15 mouse cellular contexts compared by ENCODE assay signal in genomic region chr15:25365503-25365902, GRCm38 (mm10). TPM values are rescaled to one million over a fixed set of nuclear protein-coding genes. Genes with fewer than 3 reads are reported as not detected.
DNase-seq lines count a peak whose midpoint lies in the region; ATAC-seq and TF ChIP-seq lines count a peak whose summit lies in the region.
"Had no signal": no experiment of that assay in that cellular context is flagged by ENCODE, and none has a peak within 500 bp of the region (broad histone marks: within the 10 kb centered on the region; RNA-seq: fewer than 3 reads in every experiment).

No protein-coding gene starts in this region.

- 24% methylated on average over 5 of the region's 5 CpGs for WGBS in embryonic facial prominence, embryonic 11.5 days
- 28% methylated on average over 5 of the region's 5 CpGs for WGBS in embryonic facial prominence, embryonic 10.5 days
- 17% methylated on average over 5 of the region's 5 CpGs for WGBS in forebrain, embryonic 11.5 days
- 18% methylated on average over 5 of the region's 5 CpGs for WGBS in hindbrain, embryonic 15.5 days
- 20% methylated on average over 5 of the region's 5 CpGs for WGBS in neural tube, embryonic 11.5 days
- 55% methylated on average over 5 of the region's 5 CpGs for WGBS in lung, adult 2 months
- 55% methylated on average over 5 of the region's 5 CpGs for WGBS in intestine, embryonic 15.5 days

- H3K9ac ChIP-seq in embryonic facial prominence, embryonic 11.5 days (replicated peaks; ENCODE audit: low read length), result peak overlapping the region; percentile 18; the same call in 1 of the 2 replicates
- peak overlapping the region; percentile 66; the same call in 1 of the 2 replicates for H3K9ac ChIP-seq in forebrain, embryonic 11.5 days (ENCODE audit: low read length)
- H3K9ac ChIP-seq in hindbrain, embryonic 15.5 days, result no peak overlapping the region
- H3K9ac ChIP-seq in neural tube, embryonic 11.5 days (ENCODE audit: low read length), result no peak overlapping the region
- H3K9ac ChIP-seq in intestine, embryonic 15.5 days, result no peak overlapping the region

- H3K4me2 ChIP-seq in embryonic facial prominence, embryonic 11.5 days (ENCODE audit: low read depth, low read length), result no peak overlapping the region
- no peak overlapping the region for H3K4me2 ChIP-seq in forebrain, embryonic 11.5 days (ENCODE audit: low read depth, low read length, severe bottlenecking)
- peak overlapping the region; percentile 48; the same call in 1 of the 2 replicates for H3K4me2 ChIP-seq in hindbrain, embryonic 15.5 days
- H3K4me2 ChIP-seq in neural tube, embryonic 11.5 days (ENCODE audit: low read depth), result peak overlapping the region; percentile 4; the same call in 1 of the 2 replicates
- H3K4me2 ChIP-seq in intestine, embryonic 15.5 days (replicated peaks), result no peak overlapping the region

- no peak overlapping the region for H3K27ac ChIP-seq in embryonic facial prominence, embryonic 11.5 days (replicated peaks; ENCODE audit: low read depth, low read length)
- H3K27ac ChIP-seq in embryonic facial prominence, embryonic 10.5 days (replicated peaks), result no peak overlapping the region
- no peak overlapping the region for H3K27ac ChIP-seq in forebrain, embryonic 11.5 days (ENCODE audit: low read depth, low read length)
- peak overlapping the region; percentile 35; the same call in 1 of the 2 replicates for H3K27ac ChIP-seq in hindbrain, embryonic 15.5 days (replicated peaks)
- no peak overlapping the region for H3K27ac ChIP-seq in neural tube, embryonic 11.5 days (ENCODE audit: low read depth, low read length)
- no peak overlapping the region for H3K27ac ChIP-seq in intestine, embryonic 15.5 days
- H3K27ac ChIP-seq: liver, embryonic 12.5 days had no signal

- H3K4me3 ChIP-seq in embryonic facial prominence, embryonic 11.5 days (ENCODE audit: low read depth, low read length), result no peak overlapping the region
- H3K4me3 ChIP-seq in embryonic facial prominence, embryonic 10.5 days, result no peak overlapping the region
- H3K4me3 ChIP-seq in forebrain, embryonic 11.5 days (ENCODE audit: low read depth, low read length), result no peak overlapping the region
- H3K4me3 ChIP-seq in hindbrain, embryonic 15.5 days, result no peak overlapping the region
- H3K4me3 ChIP-seq in neural tube, embryonic 11.5 days (ENCODE audit: low read depth, low read length), result no peak overlapping the region
- H3K4me3 ChIP-seq in lung, adult 2 months (replicated peaks; ENCODE audit: extremely low read depth, low read depth, low read length), result no peak overlapping the region
- no peak overlapping the region for H3K4me3 ChIP-seq in intestine, embryonic 15.5 days (replicated peaks)
- H3K4me3 ChIP-seq: erythroblast, embryonic 14.5 days had no signal

- no peak for ATAC-seq in embryonic facial prominence, embryonic 11.5 days (replicated peaks; ENCODE audit: insufficient number of reproducible peaks, low FRiP score, low TSS enrichment, low read depth)
- ATAC-seq in forebrain, embryonic 11.5 days (replicated peaks; ENCODE audit: low FRiP score), result no peak
- no peak for ATAC-seq in hindbrain, embryonic 15.5 days (ENCODE audit: low FRiP score, low read depth)
- no peak for ATAC-seq in neural tube, embryonic 11.5 days (ENCODE audit: insufficient read depth, low FRiP score, low TSS enrichment)
- ATAC-seq in intestine, embryonic 15.5 days, result no peak
- ATAC-seq: liver, embryonic 12.5 days had no signal

- DNase-seq in embryonic facial prominence, embryonic 11.5 days (ENCODE audit: low spot score), result no peak
- DNase-seq in embryonic facial prominence, embryonic 10.5 days (ENCODE audit: low spot score), result no peak
- DNase-seq in forebrain, embryonic 11.5 days (ENCODE audit: low spot score), result no peak
- no peak for DNase-seq in neural tube, embryonic 11.5 days (ENCODE audit: low spot score)
- DNase-seq in lung, adult 2 months, result no peak
- no peak for DNase-seq in frontal cortex, postnatal 25 days (ENCODE audit: low spot score in 2 of 2)
- DNase-seq: adrenal gland, postnatal 36 days; cerebellum, postnatal 10 days; heart, adult 11 months; kidney, postnatal 10 days; lung, postnatal 36 days had no signal

- TF ChIP-seq POLR2A in lung, adult 2 months (IDR thresholded peaks at IDR 0.05; ENCODE audit: borderline replicate concordance, extremely low read depth, low read depth, low read length), result no peak

- H3K27me3 ChIP-seq in embryonic facial prominence, embryonic 11.5 days (ENCODE audit: control insufficient read depth, insufficient read depth, low read length), result no peaks in the 10 kb centered on the region
- H3K27me3 ChIP-seq in embryonic facial prominence, embryonic 10.5 days (replicated peaks; ENCODE audit: low read depth, poor library complexity, severe bottlenecking), result no peaks in the 10 kb centered on the region
- H3K27me3 ChIP-seq in forebrain, embryonic 11.5 days (ENCODE audit: control insufficient read depth, insufficient read depth, low read length), result no peaks in the 10 kb centered on the region
- H3K27me3 ChIP-seq in hindbrain, embryonic 15.5 days, result no peaks in the 10 kb centered on the region
- no peaks in the 10 kb centered on the region for H3K27me3 ChIP-seq in neural tube, embryonic 11.5 days (ENCODE audit: control insufficient read depth, insufficient read depth, low read length)
- no peaks in the 10 kb centered on the region for H3K27me3 ChIP-seq in intestine, embryonic 15.5 days (replicated peaks)

- no peaks in the 10 kb centered on the region for H3K36me3 ChIP-seq in embryonic facial prominence, embryonic 11.5 days (replicated peaks; ENCODE audit: control insufficient read depth, insufficient read depth, low read depth, low read length)
- H3K36me3 ChIP-seq in embryonic facial prominence, embryonic 10.5 days (replicated peaks), result peaks cover 27% of the 10 kb centered on the region
- no peaks in the 10 kb centered on the region; the same call in 1 of the 2 replicates for H3K36me3 ChIP-seq in forebrain, embryonic 11.5 days (ENCODE audit: control insufficient read depth, insufficient read depth, low read length)
- H3K36me3 ChIP-seq in hindbrain, embryonic 15.5 days, result peaks cover 6% of the 10 kb centered on the region; the same call in 1 of the 2 replicates
- H3K36me3 ChIP-seq in neural tube, embryonic 11.5 days (ENCODE audit: control insufficient read depth, insufficient read depth, low read length), result peaks cover 2% of the 10 kb centered on the region; the same call in 1 of the 2 replicates
- no peaks in the 10 kb centered on the region for H3K36me3 ChIP-seq in intestine, embryonic 15.5 days
- H3K36me3 ChIP-seq: liver, embryonic 12.5 days had no signal

- H3K4me1 ChIP-seq in embryonic facial prominence, embryonic 11.5 days (ENCODE audit: control insufficient read depth, insufficient read depth, low read length), result peaks cover 2% of the 10 kb centered on the region; the same call in 1 of the 2 replicates
- peaks cover 25% of the 10 kb centered on the region for H3K4me1 ChIP-seq in embryonic facial prominence, embryonic 10.5 days
- peaks cover 20% of the 10 kb centered on the region for H3K4me1 ChIP-seq in forebrain, embryonic 11.5 days (replicated peaks; ENCODE audit: control insufficient read depth, insufficient read depth, low read length)
- H3K4me1 ChIP-seq in hindbrain, embryonic 15.5 days (replicated peaks), result peaks cover 67% of the 10 kb centered on the region
- peaks cover 23% of the 10 kb centered on the region for H3K4me1 ChIP-seq in neural tube, embryonic 11.5 days (ENCODE audit: control insufficient read depth, insufficient read depth, low read length)
- H3K4me1 ChIP-seq in lung, adult 2 months (ENCODE audit: control insufficient read depth, insufficient read depth, low read length), result no peaks in the 10 kb centered on the region
- H3K4me1 ChIP-seq in intestine, embryonic 15.5 days (replicated peaks), result 0 out of 2 replicates have a peak, but pooled peaks cover 5% of the 10 kb centered on the region
- H3K4me1 ChIP-seq: liver, embryonic 12.5 days had no signal

- H3K9me3 ChIP-seq in embryonic facial prominence, embryonic 11.5 days (replicated peaks; ENCODE audit: control insufficient read depth, low read length), result no peaks in the 10 kb centered on the region
- no peaks in the 10 kb centered on the region for H3K9me3 ChIP-seq in embryonic facial prominence, embryonic 10.5 days
- H3K9me3 ChIP-seq in forebrain, embryonic 11.5 days (ENCODE audit: control insufficient read depth, low read length), result no peaks in the 10 kb centered on the region
- no peaks in the 10 kb centered on the region for H3K9me3 ChIP-seq in hindbrain, embryonic 15.5 days
- no peaks in the 10 kb centered on the region for H3K9me3 ChIP-seq in neural tube, embryonic 11.5 days (ENCODE audit: control insufficient read depth, low read length)
- H3K9me3 ChIP-seq in intestine, embryonic 15.5 days, result no peaks in the 10 kb centered on the region
- H3K9me3 ChIP-seq: liver, embryonic 12.5 days had no signal

- TF ChIP-seq CTCF in lung, adult 2 months (IDR thresholded peaks at IDR 0.05; ENCODE audit: insufficient read depth, low read length), result no peak

RNA-seq across cellular contexts. Expression of gene Basp1, which starts 48.1 kb away (rescaled TPM):
- 113 and 141 TPM in 2 replicates for polyA plus RNA-seq in embryonic facial prominence, embryonic 11.5 days (2014; fragmentation: Nextera tagmentation; extraction: Ambion mirVana)
- polyA plus RNA-seq in embryonic facial prominence, embryonic 10.5 days (2016; fragmentation: Nextera tagmentation; extraction: Ambion mirVana), result 48.4 and 50.7 TPM in 2 replicates
- 139 and 181 TPM in 2 replicates for polyA plus RNA-seq in forebrain, embryonic 11.5 days (2014; fragmentation: Nextera tagmentation; extraction: Ambion mirVana)
- polyA plus RNA-seq in hindbrain, embryonic 15.5 days (2015; fragmentation: Nextera tagmentation; extraction: Ambion mirVana), result 376 and 413 TPM in 2 replicates
- 201 and 207 TPM in 2 replicates for polyA plus RNA-seq in neural tube, embryonic 11.5 days (2014; fragmentation: Nextera tagmentation; extraction: Ambion mirVana)
- 4.9 TPM in 2 replicates for polyA plus RNA-seq in lung, adult 2 months (2012; rRNA removed)
- polyA plus RNA-seq in intestine, embryonic 15.5 days (2015; fragmentation: Nextera tagmentation; extraction: Ambion mirVana), result 26.6 and 32.7 TPM in 2 replicates

Comparison
In these comparisons a context has a peak if more than half of its experiments do, and no peak if none do; other contexts are left out.
1. H3K4me2 ChIP-seq: peak in hindbrain, embryonic 15.5 days (single experiment) and neural tube, embryonic 11.5 days (single experiment); none in embryonic facial prominence, embryonic 11.5 days (single experiment), forebrain, embryonic 11.5 days (single experiment) and intestine, embryonic 15.5 days (single experiment).
2. H3K9ac ChIP-seq: peak in embryonic facial prominence, embryonic 11.5 days (single experiment) and forebrain, embryonic 11.5 days (single experiment); none in hindbrain, embryonic 15.5 days (single experiment), neural tube, embryonic 11.5 days (single experiment) and intestine, embryonic 15.5 days (single experiment).